Mouse (Mus musculus) lung, postnatal 25 days (tissue): ENCODE data around the gene Zmiz1.

Experiments
- DNase-seq: peaks from one replicate; pipeline ENCODE4 v3.0.0; 2022; ENCODE audit warnings: low spot score

Zmiz1 gene

GRCm38 (mm10) chr14:25592522-25592921, 133.5 kb downstream of the Zmiz1 start:
- DNase-seq, result no peak

DNA sequence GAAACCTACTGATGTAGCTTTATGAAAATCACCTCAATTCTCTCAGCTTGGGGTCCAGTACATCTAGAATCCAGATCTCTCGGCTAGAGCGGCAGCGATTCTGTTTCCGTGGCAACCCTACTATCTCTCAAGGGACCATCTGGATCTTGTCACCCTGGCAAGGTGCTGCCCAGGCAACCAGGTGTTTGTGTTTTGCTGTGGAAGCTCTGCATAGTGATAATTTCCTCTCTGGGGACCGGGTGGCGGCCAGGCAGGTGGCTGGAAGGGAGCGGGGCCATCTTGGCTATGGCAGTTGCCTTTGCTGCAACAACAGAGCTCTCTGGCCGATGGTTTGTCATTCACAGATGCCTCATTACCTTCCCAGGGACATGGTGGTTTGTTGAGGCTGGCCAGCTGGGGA, 134.9 kb downstream of the Zmiz1 start:
- DNase-seq, result no peak

GRCm38 (mm10) chr14:25594611-25595010, 135.6 kb downstream of the Zmiz1 start:
- no peak for DNase-seq

GRCm38 (mm10) chr14:25598960-25599359, 140.0 kb downstream of the Zmiz1 start:
- no peak for DNase-seq

- DNase-seq, result no peak
Observed at GRCm38 (mm10) chr14:25599934-25600333, 140.9 kb downstream of the Zmiz1 start.

DNA sequence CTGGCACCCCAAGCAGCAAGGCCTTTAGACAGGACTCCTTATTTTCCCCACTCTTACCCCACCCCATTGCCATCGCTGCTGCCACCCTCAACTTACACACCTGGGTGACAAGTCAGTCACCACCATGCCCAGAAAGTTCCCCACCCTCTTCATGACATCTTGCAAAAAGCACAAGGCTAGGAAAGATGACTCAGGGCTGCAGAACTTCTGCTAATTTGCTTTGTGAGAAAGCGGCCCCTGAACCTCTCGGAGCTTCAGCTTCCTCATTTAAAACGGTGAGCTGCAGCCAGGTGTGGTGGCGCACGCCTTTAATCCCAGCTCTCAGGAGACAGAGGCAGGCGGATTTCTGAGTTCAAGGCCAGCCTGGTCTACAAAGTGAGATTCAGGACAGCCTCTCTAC, 141.4 kb downstream of the Zmiz1 start:
- no peak for DNase-seq

DNA sequence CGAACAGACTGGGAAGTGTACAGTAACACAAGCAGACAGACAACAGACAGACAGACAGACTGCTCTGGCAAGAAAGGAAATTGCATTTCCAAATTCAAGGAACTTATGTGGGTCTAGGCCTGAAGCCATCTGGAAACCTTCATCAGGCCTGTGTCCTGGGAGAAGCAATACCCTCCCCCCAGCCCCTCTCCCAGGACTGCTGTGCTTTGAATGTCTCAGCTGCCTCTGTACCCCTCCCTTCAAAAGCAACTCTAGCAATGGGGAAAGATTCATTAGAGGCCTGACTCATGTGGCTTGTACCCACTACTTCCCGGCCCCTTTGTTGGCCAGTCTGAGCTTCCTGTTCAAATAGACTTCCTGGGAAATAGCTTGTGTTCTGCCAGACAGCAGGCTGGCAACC, 142.0 kb downstream of the Zmiz1 start:
- no peak for DNase-seq

DNA sequence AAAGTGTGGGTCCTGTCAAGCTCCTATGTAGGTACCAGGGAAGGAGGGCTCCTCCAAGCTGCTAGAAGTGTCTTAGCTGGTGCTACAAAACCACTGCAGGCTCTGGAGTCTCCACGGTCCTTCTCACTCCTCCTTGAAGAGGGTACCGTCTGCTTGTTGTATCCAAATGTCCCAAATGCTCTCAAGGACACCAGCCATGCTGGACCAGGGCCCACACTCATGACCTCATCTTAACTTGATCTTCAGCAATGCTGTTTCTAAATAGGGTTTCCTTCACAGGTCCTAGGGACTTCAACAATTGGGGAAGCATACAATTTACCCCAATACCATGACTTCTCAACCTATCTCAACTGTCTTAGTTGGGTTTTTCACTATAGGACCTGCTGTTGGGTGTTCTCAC, 143.0 kb downstream of the Zmiz1 start:
- DNase-seq, result no peak

GRCm38 (mm10) chr14:25604395-25605142, 145.6 kb downstream of the Zmiz1 start:
- no peak for DNase-seq

GRCm38 (mm10) chr14:25606372-25607140, 147.6 kb downstream of the Zmiz1 start:
- DNase-seq, result peak; percentile 75

GRCm38 (mm10) chr14:25607141-25607967, 148.4 kb downstream of the Zmiz1 start:
- DNase-seq, result no peak

DNA sequence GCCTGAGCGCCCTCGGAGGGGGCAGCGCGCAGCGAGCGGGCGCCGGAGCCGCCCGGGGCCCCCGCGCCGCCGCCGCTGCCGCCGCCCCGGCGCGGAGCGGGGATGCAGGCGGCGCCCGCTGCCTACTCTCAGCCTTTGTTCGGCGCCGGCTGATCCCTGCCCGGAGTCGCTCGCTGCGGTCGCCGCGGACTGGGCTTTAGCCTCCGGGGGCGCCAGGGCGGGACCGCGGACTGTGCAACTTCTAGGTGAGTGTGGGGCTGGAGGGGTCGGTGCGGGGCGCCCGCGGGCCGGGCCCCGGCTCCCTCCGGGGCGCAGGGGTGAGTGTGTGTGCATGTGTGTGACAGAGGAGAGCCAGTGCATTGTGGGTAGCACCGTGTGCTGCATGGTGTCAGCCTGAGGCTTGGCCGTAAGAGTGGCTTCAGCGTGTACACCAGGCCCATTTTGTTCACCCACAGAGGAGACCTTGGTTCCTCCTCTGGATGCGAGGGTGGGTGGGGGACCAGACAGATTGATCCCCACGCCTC, 149.0 kb downstream of the Zmiz1 start:
- no peak for DNase-seq

GRCm38 (mm10) chr14:25608618-25609017, 149.6 kb downstream of the Zmiz1 start:
- no peak for DNase-seq

- DNase-seq, result no peak
Observed at GRCm38 (mm10) chr14:25609355-25609754, 150.4 kb downstream of the Zmiz1 start.

DNA sequence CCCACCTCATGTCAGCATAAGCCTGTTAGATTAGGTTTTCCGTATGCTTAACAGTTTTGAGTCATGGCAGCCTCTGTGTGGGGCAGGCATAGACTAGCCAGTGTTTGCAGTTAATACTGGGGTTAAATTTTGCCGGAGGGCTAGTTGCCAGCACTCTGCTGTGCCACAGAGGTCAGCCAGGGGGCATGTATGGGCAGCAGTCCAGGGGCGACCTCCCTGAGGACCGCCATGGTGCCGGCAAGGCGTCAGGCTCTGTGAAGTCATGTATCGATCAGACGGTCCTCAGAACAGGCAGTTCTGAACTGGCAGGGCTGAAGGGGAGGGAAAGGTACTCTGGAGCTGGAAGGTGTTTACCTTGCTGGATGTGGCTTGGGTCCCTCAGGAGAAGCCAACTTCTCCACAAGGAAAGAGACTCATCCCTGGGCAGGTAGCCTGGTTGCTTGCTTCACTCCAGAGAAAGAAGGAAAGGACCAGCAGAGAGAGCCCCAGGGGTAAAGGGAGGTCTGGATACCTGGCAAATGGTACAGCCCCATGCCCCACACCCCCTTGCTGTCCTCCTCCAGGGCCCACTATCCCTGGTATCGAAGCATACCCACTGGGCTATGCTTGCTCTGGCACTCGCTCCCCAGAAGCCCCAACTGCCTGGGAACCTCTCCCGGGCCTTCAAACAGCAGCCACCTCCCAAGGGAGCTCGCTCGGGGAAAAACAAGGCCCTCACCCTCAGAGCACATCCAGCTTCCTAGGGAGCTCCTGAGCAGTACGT, 151.6 kb downstream of the Zmiz1 start:
- DNase-seq, result no peak

GRCm38 (mm10) chr14:25611159-25611697, 152.2 kb downstream of the Zmiz1 start:
- no peak for DNase-seq

DNA sequence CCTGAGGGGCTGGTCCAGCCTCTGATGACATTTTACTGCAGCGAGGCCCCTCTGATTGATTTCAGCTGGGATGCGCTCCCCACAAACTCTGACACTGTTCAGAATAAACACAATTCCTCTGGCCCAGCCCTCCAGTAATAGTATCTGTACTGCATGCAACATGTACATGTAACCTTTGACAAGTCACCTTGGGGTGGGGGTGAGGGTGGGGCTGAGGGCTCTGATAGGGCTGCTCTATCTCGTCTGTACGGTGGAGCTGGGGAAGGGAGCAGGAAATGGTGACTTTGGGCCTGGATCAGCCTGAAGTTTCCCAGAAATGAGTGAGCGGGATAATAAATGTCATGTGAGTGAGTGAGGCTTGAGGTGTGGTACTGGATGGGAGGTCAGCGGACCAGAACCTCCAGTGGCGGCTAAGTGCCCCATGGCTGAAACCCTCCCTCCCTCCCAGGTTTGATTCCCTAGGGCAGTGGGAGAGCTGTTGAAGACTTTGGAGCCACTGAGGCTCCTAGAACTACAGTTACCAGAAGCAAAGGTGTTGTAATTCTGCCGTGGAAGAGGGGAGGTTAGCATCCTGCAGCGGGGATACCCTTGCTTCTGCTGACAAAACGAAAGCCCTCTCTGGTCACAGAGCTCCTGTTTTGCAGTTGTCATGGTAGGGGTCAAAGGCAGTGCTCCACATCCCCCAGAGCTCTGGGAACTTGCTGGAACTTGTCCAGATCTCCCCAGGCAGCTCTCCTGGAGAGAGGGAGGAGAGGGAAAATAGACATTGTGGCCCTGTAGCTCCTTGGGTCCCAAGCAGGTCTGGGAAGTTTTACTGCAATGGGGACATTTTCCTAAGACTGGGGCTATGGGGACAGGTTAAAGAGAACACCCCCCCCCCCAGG, 153.1 kb downstream of the Zmiz1 start:
- DNase-seq, result no peak

DNA sequence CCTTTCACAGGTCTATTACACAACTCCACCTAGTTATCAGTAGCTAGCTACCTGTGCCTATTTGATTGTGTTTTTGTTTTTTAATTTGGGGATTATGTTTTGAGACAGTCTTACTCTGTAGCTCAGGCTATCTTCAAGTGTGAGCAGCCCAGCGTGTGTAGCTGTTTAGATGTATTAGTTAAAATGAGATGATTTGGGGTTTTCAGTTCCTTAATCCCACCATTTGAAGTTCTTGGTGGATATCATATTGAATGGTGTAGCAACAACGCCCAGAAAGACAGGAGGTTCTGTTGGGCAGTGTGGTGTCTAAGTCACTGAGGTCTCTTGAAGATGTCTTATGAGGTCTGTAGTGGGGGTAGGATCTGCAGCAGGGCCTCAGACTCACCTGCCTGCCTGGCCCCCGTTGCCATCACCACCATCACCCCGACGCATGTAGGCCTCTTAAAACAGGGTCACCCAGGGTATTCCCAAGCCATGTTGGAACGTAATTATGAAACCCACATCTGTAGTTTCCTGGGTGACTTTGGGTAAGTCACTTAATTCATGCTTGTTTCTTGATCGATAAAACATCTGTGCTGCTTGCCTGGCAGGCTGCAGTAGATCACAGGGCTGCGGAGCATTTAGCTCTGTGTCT, 155.1 kb downstream of the Zmiz1 start:
- DNase-seq, result no peak

DNA sequence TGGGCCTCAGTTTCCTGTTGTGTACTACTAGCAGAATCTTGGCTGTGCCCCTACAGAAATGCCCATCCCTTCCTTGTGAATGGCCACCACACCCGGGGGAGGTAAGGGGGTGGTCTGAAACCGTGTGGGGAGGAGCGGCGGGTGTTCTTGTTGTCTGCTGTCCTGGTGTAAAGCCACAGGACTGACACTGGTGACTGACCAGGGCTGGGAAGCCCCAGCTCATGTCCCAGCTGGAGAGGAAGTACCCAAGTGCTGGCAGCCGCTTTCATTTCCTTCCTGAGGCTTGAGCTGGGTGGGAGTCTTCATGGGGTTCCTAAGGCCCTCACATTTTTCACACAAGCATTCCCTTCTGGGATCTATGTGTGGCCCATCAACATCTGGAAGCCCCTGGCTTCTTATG, 155.7 kb downstream of the Zmiz1 start:
- DNase-seq, result peak; percentile 68

DNA sequence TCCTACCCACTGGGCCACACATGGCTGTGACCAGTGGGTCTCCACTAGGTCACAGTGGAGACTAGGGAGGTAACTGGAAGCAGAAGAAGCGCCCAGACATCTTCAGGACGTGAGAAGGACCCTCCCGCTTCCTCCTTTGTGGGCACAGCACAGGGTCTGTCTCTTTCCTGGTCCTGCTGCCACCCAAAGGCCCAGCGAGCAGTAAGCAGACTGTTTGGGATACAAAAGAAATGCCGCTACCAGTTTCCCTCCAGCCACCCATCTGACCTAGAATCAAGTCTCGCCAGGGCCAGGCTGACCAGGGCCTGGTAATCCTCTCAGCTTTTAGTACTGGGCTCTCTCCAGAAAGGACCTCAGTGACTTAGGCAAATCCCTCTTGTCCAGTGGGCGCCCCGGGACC, 156.6 kb downstream of the Zmiz1 start:
- DNase-seq, result no peak
